Mouse (Mus musculus): ENCODE measurements around the gene Gtf2f2.

DNA sequence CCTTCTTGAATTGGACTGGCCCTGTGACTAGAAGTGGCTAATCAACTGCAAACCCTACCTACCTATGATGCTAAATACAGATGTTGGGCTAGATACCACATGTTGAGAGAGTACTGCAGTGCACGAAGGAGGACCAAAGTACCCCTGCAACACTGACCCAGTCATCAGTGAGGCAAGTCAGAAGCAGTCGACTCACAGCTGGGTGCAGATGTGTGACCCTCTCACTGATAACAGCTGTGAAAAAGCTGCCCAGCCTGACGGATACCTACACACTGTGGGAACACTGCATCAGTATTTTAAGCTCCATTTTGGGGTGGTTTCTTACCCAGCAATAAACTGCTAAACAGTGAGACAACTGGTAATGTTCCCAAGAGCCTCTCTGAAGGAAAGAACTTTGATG lies 34.6 kb downstream of the Gtf2f2 start:
- TF ChIP-seq GATA1 (IDR thresholded peaks at IDR 0.05; ENCODE audit: borderline replicate concordance, low read length): no peak
- TF ChIP-seq FLI1 (IDR thresholded peaks at IDR 0.05; ENCODE audit: low read length): no peak
